Mouse (Mus musculus): ENCODE data around the gene D430042O09Rik.

The D430042O09Rik gene

GRCm38 (mm10) chr7:125812721-125813120, 105.0 kb downstream of the D430042O09Rik start:
- no peak for DNase-seq (ENCODE audit: low spot score)

GRCm38 (mm10) chr7:125815733-125816132, 108.0 kb downstream of the D430042O09Rik start:
- DNase-seq (ENCODE audit: low spot score), result no peak

GRCm38 (mm10) chr7:125818301-125818712, 110.6 kb downstream of the D430042O09Rik start:
- DNase-seq (ENCODE audit: low spot score), result no peak

GRCm38 (mm10) chr7:125820233-125820632, 112.5 kb downstream of the D430042O09Rik start:
- no peak for DNase-seq (ENCODE audit: low spot score)

GRCm38 (mm10) chr7:125826425-125826824, 118.7 kb downstream of the D430042O09Rik start:
- no peak for DNase-seq (ENCODE audit: low spot score)

GRCm38 (mm10) chr7:125826887-125827286, 119.2 kb downstream of the D430042O09Rik start:
- DNase-seq (ENCODE audit: low spot score), result no peak

- DNase-seq (ENCODE audit: low spot score), result no peak
These were observed 119.7 kb downstream of the D430042O09Rik start for GRCm38 (mm10) chr7:125827420-125827819.

- no peak for DNase-seq (ENCODE audit: low spot score)
These were observed 120.9 kb downstream of the D430042O09Rik start for GRCm38 (mm10) chr7:125828561-125828960.

GRCm38 (mm10) chr7:125829121-125829666, 121.5 kb downstream of the D430042O09Rik start:
- DNase-seq (ENCODE audit: low spot score), result no peak

GRCm38 (mm10) chr7:125832767-125833166, 125.1 kb downstream of the D430042O09Rik start:
- DNase-seq (ENCODE audit: low spot score), result no peak

GRCm38 (mm10) chr7:125833471-125833870, 125.8 kb downstream of the D430042O09Rik start:
- DNase-seq (ENCODE audit: low spot score), result no peak

- no peak for DNase-seq (ENCODE audit: low spot score)
These were observed 130.5 kb downstream of the D430042O09Rik start for GRCm38 (mm10) chr7:125838078-125838742.

- no peak for DNase-seq (ENCODE audit: low spot score)
These were observed 137.9 kb downstream of the D430042O09Rik start for GRCm38 (mm10) chr7:125845611-125846010.

GRCm38 (mm10) chr7:125846866-125847527, 139.3 kb downstream of the D430042O09Rik start:
- DNase-seq (ENCODE audit: low spot score), result no peak

GRCm38 (mm10) chr7:125847528-125847866, 139.8 kb downstream of the D430042O09Rik start:
- no peak for DNase-seq (ENCODE audit: low spot score)

- no peak for DNase-seq (ENCODE audit: low spot score)
These were observed 151.9 kb downstream of the D430042O09Rik start for GRCm38 (mm10) chr7:125859564-125859963.

- DNase-seq (ENCODE audit: low spot score), result no peak
These were observed 152.7 kb downstream of the D430042O09Rik start for GRCm38 (mm10) chr7:125860421-125860820.

GRCm38 (mm10) chr7:125864026-125864425, 156.3 kb downstream of the D430042O09Rik start:
- DNase-seq (ENCODE audit: low spot score), result no peak

- DNase-seq (ENCODE audit: low spot score), result no peak
These were observed 157.5 kb downstream of the D430042O09Rik start for GRCm38 (mm10) chr7:125865234-125865633.

- no peak for DNase-seq (ENCODE audit: low spot score)
These were observed 160.9 kb downstream of the D430042O09Rik start for GRCm38 (mm10) chr7:125868570-125868969.

GRCm38 (mm10) chr7:125871404-125872201, 163.9 kb downstream of the D430042O09Rik start:
- no peak for DNase-seq (ENCODE audit: low spot score)

- DNase-seq (ENCODE audit: low spot score), result no peak
These were observed 164.5 kb downstream of the D430042O09Rik start for GRCm38 (mm10) chr7:125872202-125872580.

GRCm38 (mm10) chr7:125872874-125873273, 165.2 kb downstream of the D430042O09Rik start:
- no peak for DNase-seq (ENCODE audit: low spot score)

Data from T-cell, adult 2 months (primary cell).